Mouse (Mus musculus): ENCODE results near the gene Ptprj. TPM values are rescaled to one million over a fixed set of nuclear protein-coding genes. Genes with fewer than 3 reads are reported as not detected.

The Ptprj gene
- 51.0 TPM for polyA plus RNA-seq (2021)

DNA sequence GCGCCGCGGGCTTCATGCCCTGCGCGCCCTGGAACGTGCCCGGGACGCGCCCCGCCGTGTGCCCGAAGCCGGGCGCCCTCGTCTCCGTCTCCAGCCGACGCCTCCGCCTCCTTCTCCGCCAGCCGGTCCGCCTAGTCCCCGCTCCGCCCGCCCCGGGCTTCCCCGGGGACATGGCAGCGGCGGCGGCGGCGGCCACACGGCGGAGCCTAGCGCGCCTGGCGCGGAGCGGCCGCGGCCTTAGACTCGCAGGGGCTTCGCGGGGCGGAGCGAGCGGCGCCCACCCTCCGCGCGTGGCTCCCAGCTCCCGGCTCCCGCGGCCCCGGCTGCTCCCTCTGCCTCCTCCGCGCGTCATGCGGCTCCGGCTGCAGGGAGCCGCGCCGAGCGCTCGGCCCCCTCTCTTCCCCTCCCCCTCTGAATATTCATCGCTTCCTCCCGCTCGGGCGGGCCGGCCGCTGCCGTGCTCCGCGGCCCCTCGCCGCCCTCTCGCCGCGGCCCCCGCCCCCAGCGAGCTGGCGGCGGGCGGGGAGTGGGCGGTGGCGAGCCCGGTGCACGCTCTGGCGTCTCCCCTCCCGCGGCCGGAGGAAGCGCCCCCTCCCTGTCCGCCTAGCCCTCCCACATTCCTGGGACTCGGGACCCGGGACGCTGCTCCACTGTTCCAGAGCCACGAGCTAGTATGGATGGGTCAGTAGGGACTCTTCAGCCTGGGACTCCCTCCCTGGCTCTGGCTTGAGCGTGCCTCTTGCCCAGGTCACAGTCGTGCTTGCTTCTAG, at the start of gene Ptprj:
Ptprj (minus strand) TSS at position 412 of the 770 bp plus-strand sequence.
- CTCF ChIA-PET, result interaction anchor here (0.8 to 2.5 kb wide), 7 partner anchors 15 to 97 kb away, joined by 3 to 6 read pairs (median 3); no protein-coding TSS in a partner anchor
- no peak for DNase-seq (ENCODE audit: low read depth, low spot score)
- no peak for TF ChIP-seq CTCF (IDR thresholded peaks at IDR 0.05)
- POLR2A ChIA-PET, result interaction anchor here (0.9 to 2.8 kb wide), 5 partner anchors 11 to 105 kb away, joined by 3 to 9 read pairs (median 4); no protein-coding TSS in a partner anchor
- no peaks in the 10 kb centered on the region for H3K27me3 ChIP-seq
- in situ Hi-C loops (cut with MboI; ENCODE audit: low pct_unique_long_range_greater_than_20kb), result loop anchor here (5.0 kb wide), 2 partner anchors 37 to 97 kb away; partner anchors contain the start of gene Nup160
- peak; percentile 70 for ATAC-seq

DNA sequence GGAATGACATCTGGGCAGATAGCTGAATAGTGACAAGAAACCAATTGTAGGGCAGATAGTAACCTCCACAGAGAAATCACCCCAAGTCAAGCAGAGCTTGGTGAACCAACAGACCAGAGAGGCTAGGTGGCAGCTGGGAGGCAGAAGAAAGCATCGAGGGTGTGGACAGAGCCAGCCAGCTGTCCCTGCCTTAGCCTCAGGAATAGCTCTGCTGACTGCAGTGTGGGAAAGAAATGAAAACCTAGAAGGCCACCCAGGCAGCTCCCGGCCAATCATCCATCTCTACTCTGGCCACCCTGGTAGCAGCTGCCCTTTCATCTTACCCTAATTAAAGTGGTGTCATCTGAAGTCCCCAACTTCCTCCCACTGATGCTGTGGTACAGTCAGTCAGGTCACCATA, 49.1 kb upstream of the Ptprj start:
- ATAC-seq, result no peak
- no peaks in the 10 kb centered on the region for H3K27me3 ChIP-seq
- POLR2A ChIA-PET, result no interaction called here
- no peak for TF ChIP-seq CTCF (IDR thresholded peaks at IDR 0.05)
- DNase-seq (ENCODE audit: low read depth, low spot score), result no peak
- CTCF ChIA-PET, result no interaction called here
- in situ Hi-C loops (cut with MboI; ENCODE audit: low pct_unique_long_range_greater_than_20kb), result no loop called here

- no peak for TF ChIP-seq CTCF (IDR thresholded peaks at IDR 0.05)
- DNase-seq (ENCODE audit: low read depth, low spot score), result no peak
- ChIA-PET CTCF (interaction anchor here (0.9 to 2.3 kb wide), 3 partner anchors 11 to 174 kb away, joined by 3 to 5 read pairs (median 4); no protein-coding TSS in a partner anchor), POLR2A (no interaction called here)
- no peak for ATAC-seq
- no peaks in the 10 kb centered on the region for H3K27me3 ChIP-seq
- in situ Hi-C loops (cut with MboI; ENCODE audit: low pct_unique_long_range_greater_than_20kb), result no loop called here
Observed at GRCm38 (mm10) chr2:90628261-90628660, 47.8 kb upstream of the Ptprj start.

- no peak for DNase-seq (ENCODE audit: low read depth, low spot score)
- TF ChIP-seq CTCF (IDR thresholded peaks at IDR 0.05), result peak; percentile 62
- H3K27me3 ChIP-seq, result no peaks in the 10 kb centered on the region
- ChIA-PET POLR2A (interaction anchor here (1.1 kb wide), 1 partner anchor 46 kb away, joined by 3 read pairs; no protein-coding TSS in a partner anchor), CTCF (interaction anchor here (0.7 to 2.7 kb wide), 14 partner anchors 11 to 156 kb away, joined by 3 to 33 read pairs (median 4); no protein-coding TSS in a partner anchor)
- peak; percentile 60 for ATAC-seq
- in situ Hi-C loops (cut with MboI; ENCODE audit: low pct_unique_long_range_greater_than_20kb), result no loop called here
Observed at GRCm38 (mm10) chr2:90624920-90625319, 44.5 kb upstream of the Ptprj start.

DNA sequence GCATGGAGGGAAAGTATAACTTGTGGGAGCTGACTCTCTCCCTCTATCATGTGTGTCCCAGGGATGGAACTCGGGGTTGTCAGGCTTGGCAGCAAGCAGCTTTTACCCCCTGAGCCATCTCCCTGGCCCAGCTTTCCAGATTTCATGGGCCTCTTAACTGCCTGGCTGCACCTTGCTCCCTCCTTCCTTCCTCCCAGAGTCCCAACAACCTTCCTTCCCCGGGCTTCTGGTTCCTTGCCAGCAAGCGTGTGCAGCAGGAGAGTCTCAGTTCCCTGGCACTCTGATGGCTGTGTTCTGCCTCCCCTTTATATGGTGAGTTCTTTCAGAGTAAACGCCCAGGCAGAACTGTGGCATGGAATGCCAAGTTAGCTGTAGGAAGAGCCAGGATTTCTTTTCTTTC, 43.9 kb upstream of the Ptprj start:
- TF ChIP-seq CTCF (IDR thresholded peaks at IDR 0.05), result no peak
- in situ Hi-C loops (cut with MboI; ENCODE audit: low pct_unique_long_range_greater_than_20kb), result no loop called here
- CTCF ChIA-PET, result interaction anchor here (0.7 to 2.7 kb wide), 14 partner anchors 10 to 155 kb away, joined by 3 to 33 read pairs (median 4); no protein-coding TSS in a partner anchor
- DNase-seq (ENCODE audit: low read depth, low spot score) (no peak), ATAC-seq (peak; percentile 73)
- H3K27me3 ChIP-seq, result no peaks in the 10 kb centered on the region
- POLR2A ChIA-PET, result interaction anchor here (0.7 to 1.1 kb wide), 2 partner anchors 23 to 45 kb away, joined by 3 to 4 read pairs; no protein-coding TSS in a partner anchor

DNA sequence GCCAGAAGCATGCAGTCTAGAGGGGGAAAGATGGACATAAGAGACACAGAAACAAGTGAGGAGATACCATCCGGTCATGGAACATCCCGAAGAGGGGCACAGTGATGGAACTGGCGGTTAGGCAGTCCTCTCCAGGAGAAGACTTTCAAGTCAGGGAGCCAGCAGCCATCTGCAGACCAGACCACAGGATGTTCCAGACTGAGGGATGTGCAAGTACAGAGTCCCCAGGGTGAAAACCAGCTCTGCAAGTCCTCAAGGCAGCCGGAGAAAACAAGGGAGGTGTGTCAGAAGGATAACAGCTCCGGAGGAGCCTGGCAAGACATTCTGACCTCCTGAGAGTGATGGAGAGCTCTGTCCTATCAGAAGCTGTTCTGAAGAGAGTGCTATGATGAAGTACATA, 40.4 kb upstream of the Ptprj start:
- ChIA-PET POLR2A (no interaction called here), CTCF (no interaction called here)
- DNase-seq (ENCODE audit: low read depth, low spot score) (no peak), ATAC-seq (no peak)
- TF ChIP-seq CTCF (IDR thresholded peaks at IDR 0.05), result no peak
- no peaks in the 10 kb centered on the region for H3K27me3 ChIP-seq
- in situ Hi-C loops (cut with MboI; ENCODE audit: low pct_unique_long_range_greater_than_20kb), result no loop called here

- in situ Hi-C loops (cut with MboI; ENCODE audit: low pct_unique_long_range_greater_than_20kb), result loop anchor here (5.0 kb wide), 1 partner anchor 37 kb away; the partner anchor contains the start of gene Ptprj
- no peak for TF ChIP-seq CTCF (IDR thresholded peaks at IDR 0.05)
- CTCF ChIA-PET, result interaction anchor here (1.0 to 2.1 kb wide), 2 partner anchors 36 to 146 kb away, joined by 3 to 6 read pairs; no protein-coding TSS in a partner anchor
- no peak for DNase-seq (ENCODE audit: low read depth, low spot score)
- no peak for ATAC-seq
- no peaks in the 10 kb centered on the region for H3K27me3 ChIP-seq
- POLR2A ChIA-PET, result no interaction called here
Observed at GRCm38 (mm10) chr2:90619648-90620047, 39.2 kb upstream of the Ptprj start.

DNA sequence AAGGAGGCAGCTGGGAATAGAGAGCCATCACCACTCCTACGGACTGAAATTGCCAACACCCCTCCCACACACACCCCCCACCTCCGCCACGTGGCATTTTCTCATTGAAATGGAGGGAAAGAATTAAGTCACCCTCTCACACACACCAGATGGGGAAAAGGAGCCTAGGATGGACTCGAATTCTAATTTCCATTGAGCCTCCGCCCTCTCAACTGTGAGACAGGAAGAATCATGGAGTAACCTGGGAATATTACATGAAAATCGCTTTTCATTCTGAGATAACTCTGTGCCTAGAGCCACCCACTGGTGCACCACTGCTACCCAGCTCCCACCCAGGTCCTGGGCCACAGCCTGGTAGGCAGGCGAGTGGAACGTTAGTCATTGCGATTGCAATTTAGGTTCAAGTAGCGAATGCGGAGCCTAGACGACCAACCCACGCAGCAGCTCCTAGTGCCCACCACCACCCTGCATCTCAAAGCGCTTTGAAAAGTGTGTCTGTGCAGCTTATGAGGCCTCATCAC, 34.3 kb upstream of the Ptprj start:
- H3K27me3 ChIP-seq, result no peaks in the 10 kb centered on the region
- DNase-seq (ENCODE audit: low read depth, low spot score) (no peak), ATAC-seq (no peak)
- TF ChIP-seq CTCF (IDR thresholded peaks at IDR 0.05), result no peak
- in situ Hi-C loops (cut with MboI; ENCODE audit: low pct_unique_long_range_greater_than_20kb), result loop anchor here (5.0 kb wide), 1 partner anchor 32 kb away; the partner anchor contains the start of gene Ptprj
- ChIA-PET CTCF (interaction anchor here (1.4 to 1.8 kb wide), 2 partner anchors 9 to 10 kb away, joined by 3 to 7 read pairs; no protein-coding TSS in a partner anchor), POLR2A (interaction anchor here (0.6 kb wide), 1 partner anchor 31 kb away, joined by 4 read pairs; no protein-coding TSS in a partner anchor)

DNA sequence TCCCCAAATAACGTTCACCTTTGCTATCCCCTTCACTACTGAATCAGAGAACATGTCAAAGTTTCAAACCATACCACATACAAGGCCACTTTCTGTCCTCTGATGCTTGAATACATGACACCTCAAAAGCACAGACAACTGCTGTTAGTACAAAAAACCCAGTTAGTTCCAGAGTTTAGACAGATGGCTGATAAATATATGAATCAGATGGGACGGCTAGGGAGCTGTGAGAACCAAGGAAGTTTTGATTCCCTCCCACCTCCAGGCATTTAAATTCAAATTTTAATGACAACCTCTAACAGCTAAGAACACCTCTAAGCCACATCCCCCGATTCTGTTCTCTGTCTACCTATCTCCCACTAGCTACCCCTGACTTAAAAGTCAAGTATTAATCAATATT, 33.1 kb upstream of the Ptprj start:
- POLR2A ChIA-PET, result no interaction called here
- no peak for TF ChIP-seq CTCF (IDR thresholded peaks at IDR 0.05)
- ATAC-seq, result no peak
- DNase-seq (ENCODE audit: low read depth, low spot score), result no peak
- in situ Hi-C loops (cut with MboI; ENCODE audit: low pct_unique_long_range_greater_than_20kb), result no loop called here
- CTCF ChIA-PET, result interaction anchor here (1.1 to 1.8 kb wide), 3 partner anchors 10 to 47 kb away, joined by 3 to 7 read pairs (median 3); no protein-coding TSS in a partner anchor
- H3K27me3 ChIP-seq, result no peaks in the 10 kb centered on the region

DNA sequence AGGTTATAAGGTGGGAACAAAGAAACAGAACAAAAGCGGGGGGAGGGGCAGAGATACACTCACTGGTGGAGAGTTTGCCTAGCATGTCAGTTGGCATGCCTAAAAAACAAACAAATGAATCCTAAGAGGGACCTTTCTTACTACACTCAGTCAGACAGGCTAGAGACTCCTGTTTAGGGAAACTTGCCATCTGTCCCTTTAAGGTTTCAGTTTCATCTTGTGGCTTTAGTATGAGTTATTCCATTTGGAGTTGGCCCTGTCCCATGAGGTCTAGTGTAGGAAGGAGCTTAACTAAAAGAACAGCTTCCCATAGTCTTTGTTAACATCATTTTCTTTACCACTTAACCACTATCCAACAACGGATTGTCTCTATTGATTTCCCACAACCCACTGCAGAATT, 32.6 kb upstream of the Ptprj start:
- no peak for ATAC-seq
- DNase-seq (ENCODE audit: low read depth, low spot score), result no peak
- TF ChIP-seq CTCF (IDR thresholded peaks at IDR 0.05), result no peak
- POLR2A ChIA-PET, result no interaction called here
- H3K27me3 ChIP-seq, result no peaks in the 10 kb centered on the region
- CTCF ChIA-PET, result interaction anchor here (1.4 kb wide), 1 partner anchor 11 kb away, joined by 3 read pairs; no protein-coding TSS in a partner anchor
- in situ Hi-C loops (cut with MboI; ENCODE audit: low pct_unique_long_range_greater_than_20kb), result no loop called here

Data from Patski (cell line).